Mouse (Mus musculus) myocyte (in vitro differentiated cells): ENCODE measurements around the gene Ttll11.

Experiments used
- E2F4 ChIP-seq: IDR thresholded peaks from one replicate; pipeline ENCODE4 v1.6.1; 2011; ENCODE audit warnings: mild to moderate bottlenecking, control low read depth, moderate library complexity; ENCODE audit not compliant: insufficient read depth
- MAX ChIP-seq: IDR thresholded peaks from one replicate; pipeline ENCODE4 v1.6.1; 2011; ENCODE audit warnings: low read depth, mild to moderate bottlenecking, control low read depth
- MYOG ChIP-seq, 3 experiments: IDR thresholded peaks; one replicate each; pipeline ENCODE4 v1.6.1; 2011; ENCODE audit warnings: control low read depth in 2 of 3, low read depth in 2 of 3, mild to moderate bottlenecking in 2 of 3; ENCODE audit not compliant: insufficient read length in 2 of 3, control insufficient read depth in 1 of 3, insufficient read depth in 1 of 3
- POLR2A ChIP-seq: IDR thresholded peaks from one replicate; pipeline ENCODE4 v1.6.1; 2011; ENCODE audit warnings: low read depth, mild to moderate bottlenecking, control low read depth, moderate library complexity; ENCODE audit not compliant: insufficient read length
- TCF12 ChIP-seq: IDR thresholded peaks from one replicate; pipeline ENCODE4 v1.6.1; 2011; ENCODE audit warnings: mild to moderate bottlenecking, control low read depth; ENCODE audit not compliant: poor library complexity, insufficient read depth, severe bottlenecking

DNA sequence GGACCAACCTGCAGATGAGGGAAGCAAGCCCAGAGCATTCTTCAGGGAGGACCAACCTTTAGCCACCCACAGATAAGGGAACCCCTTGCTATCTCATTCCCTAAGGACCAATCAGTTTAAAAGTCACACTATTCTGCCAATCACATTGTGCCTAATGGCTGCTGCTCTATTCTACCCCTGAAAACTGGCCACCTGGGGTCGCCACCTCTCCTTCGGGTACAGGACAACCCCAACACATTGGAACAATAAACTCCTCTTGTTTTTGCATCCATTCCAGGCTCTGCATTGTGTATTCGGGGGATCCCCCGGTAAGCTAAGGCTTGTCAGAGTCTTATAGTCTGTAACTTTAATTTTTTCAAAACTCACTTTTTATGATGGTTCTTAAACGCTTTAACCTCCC lies 218.3 kb downstream of the Ttll11 start:
- TF ChIP-seq POLR2A (no peak), TCF12 (no peak), E2F4 (no peak), MAX (no peak), MYOG (IDR thresholded peaks at IDR 0.05; ENCODE audit: control insufficient read depth in 1 of 3, insufficient read depth in 1 of 3, insufficient read length in 2 of 3, low read depth in 2 of 3) (no peak)
